15 mouse cellular contexts compared by ENCODE assay signal in the genomic region with DNA sequence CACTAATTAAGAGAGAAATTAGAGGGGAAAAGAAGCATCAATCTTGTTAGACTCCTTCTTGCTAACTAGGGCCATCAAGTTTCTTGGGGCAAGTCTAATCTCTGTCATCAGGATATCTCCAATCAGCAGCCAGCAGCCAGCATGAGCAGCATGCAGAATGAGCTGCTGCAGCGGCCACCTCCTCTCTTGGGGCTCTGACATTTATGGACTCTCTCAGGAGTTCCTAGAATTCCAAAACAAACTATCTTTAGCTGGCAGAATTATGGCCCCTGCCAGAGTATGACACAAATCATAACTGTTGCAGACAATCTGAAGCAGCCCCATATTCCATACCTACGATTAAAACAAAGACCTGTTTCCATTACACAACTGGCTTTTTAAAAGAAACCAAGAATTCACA. TPM values are rescaled to one million over a fixed set of nuclear protein-coding genes. Genes with fewer than 3 reads are reported as not detected.
"Had no signal": no experiment of that assay in that cellular context is flagged by ENCODE, and none has a peak within 500 bp of the region (broad histone marks: within the 10 kb centered on the region; RNA-seq: fewer than 3 reads in every experiment).

No protein-coding gene starts in this region.

- H3K4me2 ChIP-seq: liver, embryonic 13.5 days; midbrain, embryonic 11.5 days had no signal

- H3K9ac ChIP-seq: liver, embryonic 13.5 days had no signal

- DNase-seq: kidney, postnatal 10 days; kidney, postnatal 36 days; layer of hippocampus, postnatal 36 days; liver, embryonic 13.5 days; lung, adult 2 months; lung, postnatal 14 days; lung, postnatal 4 days; midbrain, embryonic 14.5 days; thymus, adult 18-20 months; thymus, postnatal 36 days had no signal

- H3K36me3 ChIP-seq: liver, embryonic 13.5 days had no signal

- H3K27me3 ChIP-seq: liver, embryonic 13.5 days had no signal

- H3K4me1 ChIP-seq: liver, embryonic 13.5 days had no signal

- H3K9me3 ChIP-seq: liver, embryonic 13.5 days had no signal

- H3K4me3 ChIP-seq: left cerebral cortex, adult 2 months; liver, embryonic 13.5 days had no signal

- H3K27ac ChIP-seq: left cerebral cortex, adult 2 months; liver, embryonic 13.5 days had no signal

RNA-seq across cellular contexts. Expression of gene Tfap2a, which starts 56.0 kb away (rescaled TPM):
- total RNA-seq: liver, adult 2 months; megakaryocyte-erythroid progenitor cell, adult 5-6 weeks had no signal
- polyA plus RNA-seq: liver, embryonic 13.5 days; liver, embryonic 16.5 days had no signal
